Mouse (Mus musculus) MEL (cell line): Measurements from ENCODE around the gene Gpr26. TPM values are rescaled to one million over a fixed set of nuclear protein-coding genes. Genes with fewer than 3 reads are reported as not detected.

Source experiments
- DNase-seq: peaks from one replicate; pipeline ENCODE4 v3.0.0; 2011; ENCODE audit warnings: low read depth, low spot score
- H3K27ac ChIP-seq: 2 replicates; pipeline ENCODE4 v1.5.1; 2012; ENCODE audit warnings: low read depth, mild to moderate bottlenecking, control low read depth, low read length, moderate library complexity; ENCODE audit not compliant: control insufficient read depth
- H3K27me3 ChIP-seq, 2 experiments: fragments of 150-350 bp in 1 of 2; sonication (generic) in 1 of 2; 2 replicates each; pipeline ENCODE4 v1.6.1; 2012; ENCODE audit warnings: low read length in 2 of 2, mild to moderate bottlenecking in 2 of 2, improper control_type of control experiment in 1 of 2, moderate library complexity in 1 of 2; ENCODE audit not compliant: insufficient read depth in 2 of 2, control insufficient read depth in 1 of 2
- H3K36me3 ChIP-seq, 2 experiments: 2 replicates each; pipeline ENCODE4 v1.6.1; 2012 to 2014; ENCODE audit warnings: low read length in 2 of 2, improper control_type of control experiment in 1 of 2, inconsistent platforms in 1 of 2, mild to moderate bottlenecking in 1 of 2; ENCODE audit not compliant: insufficient read depth in 2 of 2, control insufficient read depth in 1 of 2
- H3K4me1 ChIP-seq, 2 experiments: fragments of 150-350 bp in 1 of 2; sonication (generic) in 1 of 2; 2 replicates each; pipeline ENCODE4 v1.6.1; 2012; ENCODE audit warnings: low read length in 2 of 2, improper control_type of control experiment in 1 of 2, mild to moderate bottlenecking in 1 of 2; ENCODE audit not compliant: insufficient read depth in 2 of 2, control insufficient read depth in 1 of 2
- H3K4me3 ChIP-seq, 2 experiments: fragments of 150-350 bp in 1 of 2; sonication (generic) in 1 of 2; 2 replicates each; pipeline ENCODE4 v1.5.1; 2012; ENCODE audit warnings: low read depth in 2 of 2, low read length in 2 of 2, mild to moderate bottlenecking in 2 of 2, moderate library complexity in 2 of 2, control low read depth in 1 of 2, improper control_type of control experiment in 1 of 2; ENCODE audit not compliant: control insufficient read depth in 1 of 2, insufficient read depth in 1 of 2
- H3K79me2 ChIP-seq: 2 replicates; pipeline ENCODE4 v1.6.1; 2012; ENCODE audit warnings: mild to moderate bottlenecking, low read length, moderate library complexity; ENCODE audit not compliant: control insufficient read depth, poor library complexity, insufficient read depth
- H3K9ac ChIP-seq: 2 replicates; pipeline ENCODE4 v1.6.1; 2012; ENCODE audit warnings: low read depth, mild to moderate bottlenecking, control low read depth, low read length, moderate library complexity; ENCODE audit not compliant: control insufficient read depth, poor library complexity, severe bottlenecking
- H3K9me3 ChIP-seq: fragments of 150-350 bp; sonication (generic); replicated peaks from 2 replicates; pipeline ENCODE4 v1.6.1; 2012; ENCODE audit warnings: mild to moderate bottlenecking, low read length, improper control_type of control experiment, moderate library complexity; ENCODE audit not compliant: insufficient read depth
- CHD2 ChIP-seq: IDR thresholded peaks from 2 replicates; pipeline ENCODE4 v1.6.1; 2011; ENCODE audit warnings: low read length, improper control_type of control experiment
- CTCF ChIP-seq, 3 experiments: IDR thresholded peaks in 2 of 3; conservative IDR thresholded peaks in 1 of 3; 2 replicates each; pipeline ENCODE4 v1.5.1; 2011 to 2012; ENCODE audit warnings: low read length in 3 of 3, low read depth in 2 of 3, mild to moderate bottlenecking in 2 of 3, improper control_type of control experiment in 1 of 3, inconsistent platforms in 1 of 3, mixed read lengths in 1 of 3, moderate library complexity in 1 of 3; ENCODE audit not compliant: control insufficient read depth in 1 of 3, insufficient read depth in 1 of 3, poor library complexity in 1 of 3, severe bottlenecking in 1 of 3
- EP300 ChIP-seq, 2 experiments: IDR thresholded peaks; 2 replicates each; pipeline ENCODE4 v1.6.1; 2011; ENCODE audit warnings: improper control_type of control experiment in 2 of 2, low read length in 2 of 2, low read depth in 1 of 2, mild to moderate bottlenecking in 1 of 2
- ETS1 ChIP-seq: IDR thresholded peaks from 2 replicates; pipeline ENCODE4 v1.6.1; 2012; ENCODE audit warnings: low read depth, mild to moderate bottlenecking, inconsistent platforms, low read length, improper control_type of control experiment, moderate library complexity
- HCFC1 ChIP-seq: IDR thresholded peaks from 2 replicates; pipeline ENCODE4 v1.6.1; 2012; ENCODE audit warnings: low read depth, mild to moderate bottlenecking, inconsistent platforms, low read length, improper control_type of control experiment, moderate library complexity
- KAT2A ChIP-seq: conservative IDR thresholded peaks from 2 replicates; pipeline ENCODE4 v1.6.1; 2012; ENCODE audit warnings: low read depth, low read length, improper control_type of control experiment, inconsistent platforms
- MAFK ChIP-seq: IDR thresholded peaks from 2 replicates; pipeline ENCODE4 v1.6.1; 2011; ENCODE audit warnings: low read depth, mild to moderate bottlenecking, low read length, improper control_type of control experiment, borderline replicate concordance
- MAX ChIP-seq: IDR thresholded peaks from 2 replicates; pipeline ENCODE4 v1.6.1; 2011; ENCODE audit warnings: low read length, improper control_type of control experiment
- MAZ ChIP-seq: IDR thresholded peaks from 2 replicates; pipeline ENCODE4 v1.6.1; 2012; ENCODE audit warnings: low read depth, mild to moderate bottlenecking, inconsistent platforms, low read length, improper control_type of control experiment
- MYC ChIP-seq: IDR thresholded peaks from 2 replicates; pipeline ENCODE4 v1.6.1; 2011; ENCODE audit warnings: low read depth, mild to moderate bottlenecking, low read length, improper control_type of control experiment, moderate library complexity
- NELFE ChIP-seq: IDR thresholded peaks from 2 replicates; pipeline ENCODE4 v1.6.1; 2011; ENCODE audit warnings: low read depth, low read length, improper control_type of control experiment
- POLR2A ChIP-seq, 2 experiments: IDR thresholded peaks; 2 replicates each; pipeline ENCODE4 v1.6.1; 2011 to 2012; ENCODE audit warnings: low read length in 2 of 2, mild to moderate bottlenecking in 2 of 2, control low read depth in 1 of 2, improper control_type of control experiment in 1 of 2, low read depth in 1 of 2, moderate library complexity in 1 of 2; ENCODE audit not compliant: control insufficient read depth in 1 of 2, insufficient read depth in 1 of 2, poor library complexity in 1 of 2
- SIN3A ChIP-seq: IDR thresholded peaks from 2 replicates; pipeline ENCODE4 v1.6.1; 2012; ENCODE audit warnings: low read length, improper control_type of control experiment, inconsistent platforms
- UBTF ChIP-seq: IDR thresholded peaks from 2 replicates; pipeline ENCODE4 v1.6.1; 2012; ENCODE audit warnings: low read depth, mild to moderate bottlenecking, inconsistent platforms, low read length, improper control_type of control experiment, moderate library complexity, borderline replicate concordance; ENCODE audit not compliant: insufficient read depth
- USF1 ChIP-seq: IDR thresholded peaks from 2 replicates; pipeline ENCODE4 v1.6.1; 2014; ENCODE audit warnings: low read depth, mild to moderate bottlenecking, inconsistent platforms, low read length, improper control_type of control experiment, moderate library complexity
- ZC3H11A ChIP-seq: IDR thresholded peaks from 2 replicates; pipeline ENCODE4 v1.6.1; 2012; ENCODE audit warnings: low read depth, mild to moderate bottlenecking, inconsistent platforms, low read length, improper control_type of control experiment
- ZKSCAN1 ChIP-seq: IDR thresholded peaks from 2 replicates; pipeline ENCODE4 v1.6.1; 2012; ENCODE audit warnings: low read depth, mild to moderate bottlenecking, inconsistent platforms, low read length, improper control_type of control experiment, moderate library complexity
- polyA plus RNA-seq, 2 experiments: library from polyadenylated mRNA; stranded (reverse) in 1 of 2; unstranded in 1 of 2; fragments of >175 nt in 1 of 2; fragments of >200 nt in 1 of 2; gene quantifications; 2 replicates each; pipeline versions ENCODE4 v1.2.1 to v1.2.4; 2012; ENCODE audit warnings: low replicate concordance in 2 of 2, low read depth in 1 of 2; ENCODE audit not compliant: insufficient read length in 2 of 2, insufficient read depth in 1 of 2, missing spikeins in 1 of 2
- total RNA-seq: library from RNA; depleted of rRNA; stranded (reverse); fragments of 300-350 nt; gene quantifications from 2 replicates; pipeline ENCODE4 v1.2.3, GENCODE M21; 2012

The Gpr26 gene
- total and polyA plus RNA-seq, 3 experiments = not detected

DNA sequence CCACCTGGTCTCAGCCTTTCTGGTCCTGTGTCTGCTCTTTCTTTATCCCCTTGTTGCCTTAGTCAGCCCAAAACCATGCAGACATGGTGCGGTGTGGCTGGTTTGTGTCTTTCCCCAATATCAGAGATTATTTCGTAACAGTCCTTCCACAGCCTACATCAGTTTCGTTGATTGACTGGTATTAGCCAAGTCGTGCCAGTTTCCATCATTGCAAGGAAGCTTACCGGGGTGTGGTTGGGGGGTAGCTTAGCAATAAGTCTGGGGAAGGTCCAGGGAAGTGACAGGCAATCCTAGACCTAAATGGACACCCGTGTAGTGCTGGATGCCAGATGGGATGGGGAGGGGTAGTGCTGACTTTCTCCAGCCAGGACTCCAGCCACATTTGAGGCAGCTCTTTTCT, 59.3 kb downstream of the Gpr26 start:
- no peaks in the 10 kb centered on the region for H3K79me2 ChIP-seq
- H3K9me3 ChIP-seq = no peaks in the 10 kb centered on the region
- no peak for TF ChIP-seq ZC3H11A
- TF ChIP-seq SIN3A = no peak
- no peak for TF ChIP-seq MAX
- no peak for TF ChIP-seq MYC
- TF ChIP-seq UBTF = no peak
- TF ChIP-seq KAT2A = no peak
- DNase-seq = no peak
- no peaks in the 10 kb centered on the region for H3K4me1 ChIP-seq
- no peak overlapping the region for H3K9ac ChIP-seq
- H3K36me3 ChIP-seq = no peaks in the 10 kb centered on the region
- H3K4me3 ChIP-seq = no peak overlapping the region
- no peaks in the 10 kb centered on the region for H3K27me3 ChIP-seq
- H3K27ac ChIP-seq = no peak overlapping the region

DNA sequence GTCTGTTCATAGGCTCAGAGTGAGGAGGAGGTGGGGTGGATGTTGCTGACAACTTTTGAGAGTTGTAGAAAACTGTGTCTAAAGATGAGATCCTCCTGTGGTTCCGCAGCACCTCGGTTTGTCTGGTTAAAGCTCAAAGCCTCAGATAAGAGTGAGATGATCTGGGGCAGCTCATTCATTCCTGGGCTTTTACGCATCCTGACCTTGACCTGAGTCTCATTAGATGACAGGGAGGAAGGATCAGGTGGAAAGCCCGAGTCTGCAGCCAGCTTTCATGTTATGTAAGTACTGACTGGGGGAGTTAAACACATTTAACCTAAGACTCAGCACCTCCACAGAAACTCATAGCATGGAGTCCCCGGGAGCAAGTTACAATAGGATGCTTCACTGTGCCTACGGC, 60.4 kb downstream of the Gpr26 start:
- no peak overlapping the region for H3K9ac ChIP-seq
- H3K79me2 ChIP-seq = no peaks in the 10 kb centered on the region
- no peaks in the 10 kb centered on the region for H3K9me3 ChIP-seq
- H3K27ac ChIP-seq = no peak overlapping the region
- H3K4me3 ChIP-seq = no peak overlapping the region
- no peaks in the 10 kb centered on the region for H3K4me1 ChIP-seq
- TF ChIP-seq USF1 = no peak
- TF ChIP-seq HCFC1 = no peak
- no peak for TF ChIP-seq POLR2A (IDR thresholded peaks at IDR 0.05; ENCODE audit: control insufficient read depth in 1 of 2, insufficient read depth in 1 of 2, low read depth in 1 of 2, low read length in 2 of 2, poor library complexity in 1 of 2)
- TF ChIP-seq NELFE = no peak
- no peak for TF ChIP-seq MAFK
- no peak for TF ChIP-seq CHD2
- no peak for TF ChIP-seq ETS1
- TF ChIP-seq MAZ = no peak
- no peak for TF ChIP-seq EP300 (IDR thresholded peaks at IDR 0.05; ENCODE audit: low read depth in 1 of 2, low read length in 2 of 2)
- no peak for TF ChIP-seq SIN3A
- no peak for TF ChIP-seq ZKSCAN1
- no peak for TF ChIP-seq CTCF (IDR thresholded peaks at IDR 0.05 in 2 of 3, conservative IDR thresholded peaks at IDR 0.05 in 1 of 3; ENCODE audit: control insufficient read depth in 1 of 3, insufficient read depth in 1 of 3, low read depth in 2 of 3, low read length in 3 of 3, poor library complexity in 1 of 3, severe bottlenecking in 1 of 3)
- no peak for TF ChIP-seq MYC
- H3K36me3 ChIP-seq = no peaks in the 10 kb centered on the region
- DNase-seq = no peak
- no peaks in the 10 kb centered on the region for H3K27me3 ChIP-seq
